Mouse (Mus musculus): ENCODE data around the gene Cldn19. TPM values are rescaled to one million over a fixed set of nuclear protein-coding genes. Genes with fewer than 3 reads are reported as not detected.

The Cldn19 gene
- polyA plus RNA-seq, 1 experiment: 0.15 TPM

DNA sequence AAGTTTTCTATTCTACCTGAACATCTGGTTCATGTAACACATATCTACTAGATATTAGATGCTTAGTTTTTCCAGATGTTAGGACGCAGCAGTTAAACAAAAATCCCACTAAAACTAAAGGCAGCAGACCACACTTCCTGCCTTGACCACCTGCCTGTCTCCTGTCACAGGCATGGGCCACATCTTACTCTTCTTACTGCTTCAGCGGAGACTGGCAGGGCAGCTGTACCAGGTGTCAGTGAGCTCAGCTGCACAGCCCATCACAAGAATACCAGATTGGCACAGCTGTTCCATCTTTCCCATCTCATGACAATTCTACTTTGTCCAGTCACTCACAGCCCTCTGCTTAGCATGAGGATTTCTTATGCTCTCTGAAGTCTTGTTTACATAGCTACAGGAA, 42.1 kb downstream of the Cldn19 start:
- Histone ChIP-seq H3K36me3 (ENCODE audit: control insufficient read depth, insufficient read depth, low read length, poor library complexity, severe bottlenecking) (peaks cover 10% of the 10 kb centered on the region), H3K9ac (ENCODE audit: low read depth, poor library complexity, severe bottlenecking) (no peak overlapping the region), H3K9me3 (replicated peaks; ENCODE audit: control insufficient read depth, insufficient read depth, low read length, poor library complexity, severe bottlenecking) (no peaks in the 10 kb centered on the region), H3K27me3 (ENCODE audit: control insufficient read depth, insufficient read depth, low read length, poor library complexity, severe bottlenecking) (no peaks in the 10 kb centered on the region), H3K27ac (ENCODE audit: insufficient read depth, low read length) (no peak overlapping the region), H3K4me1 (ENCODE audit: control insufficient read depth, insufficient read depth, low read length) (no peaks in the 10 kb centered on the region), H3K4me3 (ENCODE audit: low read depth, low read length) (no peak overlapping the region)
- TF ChIP-seq POLR2A (IDR thresholded peaks at IDR 0.05; ENCODE audit: insufficient read depth, low read length) (no peak), EP300 (IDR thresholded peaks at IDR 0.05; ENCODE audit: insufficient read depth, low read depth, low read length) (no peak), CTCF (IDR thresholded peaks at IDR 0.05; ENCODE audit: low read depth, low read length) (no peak)

DNA sequence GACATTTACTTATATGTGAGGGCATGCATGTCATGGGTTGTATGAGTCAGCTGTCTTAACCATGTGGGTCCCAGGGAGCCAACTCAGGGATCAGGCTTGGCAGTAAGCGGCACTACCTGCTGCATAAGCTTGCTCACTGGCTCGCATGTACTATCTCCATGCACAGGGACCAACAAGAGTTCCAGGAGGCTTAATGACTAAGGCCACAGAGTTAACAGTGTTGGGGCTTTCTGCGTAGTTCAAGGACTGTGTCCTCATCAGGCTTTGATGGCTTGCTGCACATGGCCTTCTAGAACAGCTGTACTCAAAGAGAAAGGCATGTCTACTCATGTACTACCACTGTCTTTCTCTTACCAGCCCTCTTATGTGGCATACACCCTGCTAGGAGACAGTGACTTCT, 45.5 kb downstream of the Cldn19 start:
- Histone ChIP-seq H3K36me3 (ENCODE audit: control insufficient read depth, insufficient read depth, low read length, poor library complexity, severe bottlenecking) (no peaks in the 10 kb centered on the region), H3K4me1 (ENCODE audit: control insufficient read depth, insufficient read depth, low read length) (no peaks in the 10 kb centered on the region), H3K27ac (ENCODE audit: insufficient read depth, low read length) (no peak overlapping the region), H3K9ac (ENCODE audit: low read depth, poor library complexity, severe bottlenecking) (no peak overlapping the region), H3K9me3 (replicated peaks; ENCODE audit: control insufficient read depth, insufficient read depth, low read length, poor library complexity, severe bottlenecking) (no peaks in the 10 kb centered on the region), H3K4me3 (ENCODE audit: low read depth, low read length) (no peak overlapping the region), H3K27me3 (ENCODE audit: control insufficient read depth, insufficient read depth, low read length, poor library complexity, severe bottlenecking) (no peaks in the 10 kb centered on the region)
- TF ChIP-seq EP300 (IDR thresholded peaks at IDR 0.05; ENCODE audit: insufficient read depth, low read depth, low read length): no peak
- TF ChIP-seq POLR2A (IDR thresholded peaks at IDR 0.05; ENCODE audit: insufficient read depth, low read length): no peak
- TF ChIP-seq CTCF (IDR thresholded peaks at IDR 0.05; ENCODE audit: low read depth, low read length): no peak

DNA sequence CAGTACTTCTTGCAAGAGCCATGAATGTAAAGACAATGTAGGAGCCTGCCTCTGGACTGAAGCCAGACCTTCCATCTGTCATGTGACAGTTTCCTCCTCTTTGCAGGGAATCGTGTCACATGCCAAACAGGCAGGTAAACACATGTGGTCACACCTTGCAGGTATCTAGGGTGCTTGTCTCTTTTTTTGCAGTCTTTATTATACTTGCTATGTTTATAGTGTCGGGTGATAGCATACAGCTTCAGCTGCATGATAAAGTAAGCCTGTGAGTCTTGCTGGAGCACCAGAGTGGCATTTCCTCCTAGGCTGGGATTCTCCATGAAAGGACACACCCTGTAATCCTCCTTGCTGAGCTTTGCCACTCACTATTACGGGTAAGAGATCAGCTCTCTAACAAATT, 46.6 kb downstream of the Cldn19 start:
- Histone ChIP-seq H3K27me3 (ENCODE audit: control insufficient read depth, insufficient read depth, low read length, poor library complexity, severe bottlenecking) (no peaks in the 10 kb centered on the region), H3K4me1 (ENCODE audit: control insufficient read depth, insufficient read depth, low read length) (no peaks in the 10 kb centered on the region), H3K9ac (ENCODE audit: low read depth, poor library complexity, severe bottlenecking) (no peak overlapping the region), H3K4me3 (ENCODE audit: low read depth, low read length) (no peak overlapping the region), H3K36me3 (ENCODE audit: control insufficient read depth, insufficient read depth, low read length, poor library complexity, severe bottlenecking) (no peaks in the 10 kb centered on the region), H3K27ac (ENCODE audit: insufficient read depth, low read length) (no peak overlapping the region), H3K9me3 (replicated peaks; ENCODE audit: control insufficient read depth, insufficient read depth, low read length, poor library complexity, severe bottlenecking) (no peaks in the 10 kb centered on the region)
- TF ChIP-seq CTCF (IDR thresholded peaks at IDR 0.05; ENCODE audit: low read depth, low read length) (no peak), POLR2A (IDR thresholded peaks at IDR 0.05; ENCODE audit: insufficient read depth, low read length) (no peak), EP300 (IDR thresholded peaks at IDR 0.05; ENCODE audit: insufficient read depth, low read depth, low read length) (no peak)

DNA sequence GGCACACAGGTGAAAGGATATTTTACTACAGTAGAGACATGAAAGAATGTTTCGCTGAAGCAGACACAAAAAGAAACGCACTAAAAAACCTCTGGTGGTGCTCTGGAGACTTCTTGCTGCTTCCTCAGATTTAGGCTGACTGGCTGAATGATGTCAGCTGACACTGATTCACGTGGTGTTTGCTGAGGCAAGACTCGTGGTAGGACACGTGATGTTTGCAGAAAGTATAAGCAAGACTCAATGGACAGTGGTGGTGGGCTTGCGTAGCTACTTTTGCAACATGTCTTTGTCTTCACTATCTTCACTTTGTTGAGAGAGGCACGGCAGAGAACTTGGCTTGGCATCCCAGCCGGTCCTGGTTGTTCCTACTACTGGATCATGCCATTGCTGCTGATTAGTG, 48.1 kb downstream of the Cldn19 start:
- H3K27ac ChIP-seq (ENCODE audit: insufficient read depth, low read length): no peak overlapping the region
- H3K9me3 ChIP-seq (replicated peaks; ENCODE audit: control insufficient read depth, insufficient read depth, low read length, poor library complexity, severe bottlenecking): no peaks in the 10 kb centered on the region
- peaks cover 7% of the 10 kb centered on the region; the same call in 1 of the 2 replicates for H3K36me3 ChIP-seq (ENCODE audit: control insufficient read depth, insufficient read depth, low read length, poor library complexity, severe bottlenecking)
- TF ChIP-seq EP300 (IDR thresholded peaks at IDR 0.05; ENCODE audit: insufficient read depth, low read depth, low read length) (no peak), POLR2A (IDR thresholded peaks at IDR 0.05; ENCODE audit: insufficient read depth, low read length) (no peak), CTCF (IDR thresholded peaks at IDR 0.05; ENCODE audit: low read depth, low read length) (no peak)
- H3K4me3 ChIP-seq (ENCODE audit: low read depth, low read length): no peak overlapping the region
- H3K9ac ChIP-seq (ENCODE audit: low read depth, poor library complexity, severe bottlenecking): no peak overlapping the region
- H3K4me1 ChIP-seq (ENCODE audit: control insufficient read depth, insufficient read depth, low read length): no peaks in the 10 kb centered on the region
- H3K27me3 ChIP-seq (ENCODE audit: control insufficient read depth, insufficient read depth, low read length, poor library complexity, severe bottlenecking): no peaks in the 10 kb centered on the region

DNA sequence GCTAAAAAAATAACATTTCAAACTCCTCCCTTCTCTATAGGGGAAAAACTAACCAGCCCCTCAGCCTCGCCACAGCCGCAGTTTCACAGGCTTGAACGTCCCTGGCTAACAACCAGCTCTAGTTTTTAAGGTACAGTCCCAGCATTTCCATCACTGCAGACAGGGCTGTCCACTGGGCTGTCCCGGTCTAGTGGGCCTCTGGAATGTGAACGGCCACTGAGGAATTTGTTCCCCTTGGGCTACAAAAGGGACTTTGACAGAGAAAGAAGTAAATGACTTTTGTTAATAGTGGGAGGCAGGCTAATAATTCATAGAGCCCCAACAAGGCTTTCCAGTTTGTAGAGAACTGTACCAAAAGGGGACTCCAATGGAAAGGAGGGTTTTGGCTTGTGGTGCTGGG, 50.2 kb downstream of the Cldn19 start:
- no peaks in the 10 kb centered on the region for H3K9me3 ChIP-seq (replicated peaks; ENCODE audit: control insufficient read depth, insufficient read depth, low read length, poor library complexity, severe bottlenecking)
- H3K27me3 ChIP-seq (ENCODE audit: control insufficient read depth, insufficient read depth, low read length, poor library complexity, severe bottlenecking): no peaks in the 10 kb centered on the region
- TF ChIP-seq EP300 (IDR thresholded peaks at IDR 0.05; ENCODE audit: insufficient read depth, low read depth, low read length): no peak
- no peak for TF ChIP-seq CTCF (IDR thresholded peaks at IDR 0.05; ENCODE audit: low read depth, low read length)
- TF ChIP-seq POLR2A (IDR thresholded peaks at IDR 0.05; ENCODE audit: insufficient read depth, low read length): no peak
- peaks cover 12% of the 10 kb centered on the region; the same call in 1 of the 2 replicates for H3K36me3 ChIP-seq (ENCODE audit: control insufficient read depth, insufficient read depth, low read length, poor library complexity, severe bottlenecking)
- H3K4me1 ChIP-seq (ENCODE audit: control insufficient read depth, insufficient read depth, low read length): no peaks in the 10 kb centered on the region
- no peak overlapping the region for H3K27ac ChIP-seq (ENCODE audit: insufficient read depth, low read length)
- H3K9ac ChIP-seq (ENCODE audit: low read depth, poor library complexity, severe bottlenecking): no peak overlapping the region
- H3K4me3 ChIP-seq (ENCODE audit: low read depth, low read length): no peak overlapping the region

Other genes with a start within 250 kb of the Cldn19 start
- 682 and 697 TPM in 2 replicates for gene Slc2a1, start 146.7 kb upstream of the Cldn19 start, polyA plus RNA-seq (2011; ENCODE audit: insufficient read depth, insufficient read length, low read depth, missing spikeins)
- 12.3 and 14.8 TPM in 2 replicates for gene Zfp691, start 81.2 kb upstream of the Cldn19 start, polyA plus RNA-seq (2011; ENCODE audit: insufficient read depth, insufficient read length, low read depth, missing spikeins)
- 0.37 and 0.52 TPM in 2 replicates for gene Ermap, start 65.4 kb upstream of the Cldn19 start, polyA plus RNA-seq (2011; ENCODE audit: insufficient read depth, insufficient read length, low read depth, missing spikeins)
- gene Svbp, start 60.1 kb upstream of the Cldn19 start, polyA plus RNA-seq (2011; ENCODE audit: insufficient read depth, insufficient read length, low read depth, missing spikeins): 34.2 and 39.1 TPM in 2 replicates
- 0.73 TPM in 1 of 2 replicates, not detected in the other for gene Tmem269, start 37.2 kb upstream of the Cldn19 start, polyA plus RNA-seq (2011; ENCODE audit: insufficient read depth, insufficient read length, low read depth, missing spikeins)
- 20.7 and 21.0 TPM in 2 replicates for gene AU022252, start 22.7 kb upstream of the Cldn19 start, polyA plus RNA-seq (2011; ENCODE audit: insufficient read depth, insufficient read length, low read depth, missing spikeins)
- gene P3h1, start 22.5 kb upstream of the Cldn19 start, polyA plus RNA-seq (2011; ENCODE audit: insufficient read depth, insufficient read length, low read depth, missing spikeins): 25.8 and 30.0 TPM in 2 replicates
- 1,520 and 1,534 TPM in 2 replicates for gene Ybx1, start 39.2 kb downstream of the Cldn19 start, polyA plus RNA-seq (2011; ENCODE audit: insufficient read depth, insufficient read length, low read depth, missing spikeins)
- 135 and 148 TPM in 2 replicates for gene Ppih, start 65.1 kb downstream of the Cldn19 start, polyA plus RNA-seq (2011; ENCODE audit: insufficient read depth, insufficient read length, low read depth, missing spikeins)
- gene Ccdc30, start 160.1 kb downstream of the Cldn19 start, polyA plus RNA-seq (2011; ENCODE audit: insufficient read depth, insufficient read length, low read depth, missing spikeins): 6.0 and 6.9 TPM in 2 replicates
- 13.3 and 15.5 TPM in 2 replicates for gene Ppcs, start 167.0 kb downstream of the Cldn19 start, polyA plus RNA-seq (2011; ENCODE audit: insufficient read depth, insufficient read length, low read depth, missing spikeins)
- 0.96 TPM in 1 of 2 replicates, not detected in the other for gene Zmynd12, start 167.4 kb downstream of the Cldn19 start, polyA plus RNA-seq (2011; ENCODE audit: insufficient read depth, insufficient read length, low read depth, missing spikeins)
- gene Rimkla, start 237.2 kb downstream of the Cldn19 start, polyA plus RNA-seq (2011; ENCODE audit: insufficient read depth, insufficient read length, low read depth, missing spikeins): 3.3 and 5.5 TPM in 2 replicates